Mouse (Mus musculus) hindbrain, embryonic 16.5 days (tissue): ENCODE measurements at regions not wholly inside any gene's neighbourhood (a gene's known extent, or its start where the extent isn't known, plus 50 kb on each side); places are given as distances from the start of the nearest gene placed in this dataset.

Experiments
- ATAC-seq: fragments of 200-750 bp; cut with Nextera tagmentation; 2 replicates; pipeline ENCODE4 v1.8.0; 2017; ENCODE audit warnings: moderate TSS enrichment, moderate library complexity
- H3K27ac ChIP-seq: fragments of 300-500 bp; sonication (generic); 2 replicates; pipeline ENCODE4 v1.5.1; 2014; ENCODE audit warnings: low read depth, mild to moderate bottlenecking, control low read depth, low read length, moderate library complexity
- H3K27me3 ChIP-seq: fragments of 300-500 bp; sonication (generic); replicated peaks from 2 replicates; pipeline ENCODE4 v1.6.1; 2014; ENCODE audit warnings: low read length; ENCODE audit not compliant: control insufficient read depth, insufficient read depth
- H3K36me3 ChIP-seq: fragments of 300-500 bp; sonication (generic); 2 replicates; pipeline ENCODE4 v1.6.1; 2014; ENCODE audit warnings: mild to moderate bottlenecking, low read length, moderate library complexity, mixed read lengths; ENCODE audit not compliant: control insufficient read depth, insufficient read depth
- H3K4me1 ChIP-seq: fragments of 300-500 bp; sonication (generic); 2 replicates; pipeline ENCODE4 v1.6.1; 2014; ENCODE audit warnings: low read depth, low read length; ENCODE audit not compliant: control insufficient read depth, insufficient read depth
- H3K4me2 ChIP-seq: fragments of 300-500 bp; sonication (generic); 2 replicates; pipeline ENCODE4 v1.6.1; 2014; ENCODE audit warnings: mild to moderate bottlenecking, low read length, control low read depth, moderate library complexity
- H3K4me3 ChIP-seq: fragments of 300-500 bp; sonication (generic); 2 replicates; pipeline ENCODE4 v1.5.1; 2014; ENCODE audit warnings: mild to moderate bottlenecking, low read length, control low read depth, moderate library complexity
- H3K9ac ChIP-seq: fragments of 300-500 bp; sonication (generic); 2 replicates; pipeline ENCODE4 v1.6.1; 2014; ENCODE audit warnings: low read depth, mild to moderate bottlenecking, control low read depth, low read length, moderate library complexity
- H3K9me3 ChIP-seq: fragments of 300-500 bp; sonication (generic); 2 replicates; pipeline ENCODE4 v1.6.1; 2014; ENCODE audit warnings: mild to moderate bottlenecking, low read length, moderate library complexity; ENCODE audit not compliant: control insufficient read depth
- WGBS: fragments of 180-500 bp; shearing (Covaris S2); extraction: QIAGEN DNeasy Blood & Tissue Kit; methylation state at CpG from one replicate; pipeline ENCODE4 v1.1.7; 2014; 5-methylcytosine and 5-hydroxymethylcytosine counted together

DNA sequence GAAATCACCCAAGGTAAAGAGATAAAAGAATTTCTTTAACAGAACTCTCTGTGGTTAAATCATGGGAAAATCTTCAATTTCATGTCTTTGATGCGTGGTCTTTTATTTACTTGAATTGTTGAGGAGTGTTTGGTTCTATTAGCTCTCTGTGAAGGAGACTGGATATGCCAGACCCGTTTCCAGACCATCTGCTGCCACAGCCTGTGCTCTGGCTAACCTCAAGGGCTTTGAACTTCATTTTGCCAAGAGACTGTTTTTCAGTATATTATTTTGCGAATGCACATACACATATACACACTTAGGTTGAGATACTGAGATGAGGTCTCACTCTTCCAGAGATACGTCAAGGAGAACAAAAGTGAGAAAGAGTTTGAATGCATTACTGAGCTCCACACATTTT is 414.4 kb downstream of the 1700017N19Rik start:
- no peaks in the 10 kb centered on the region for H3K27me3 ChIP-seq
- no peak overlapping the region for H3K4me2 ChIP-seq
- H3K4me3 ChIP-seq: no peak overlapping the region
- H3K27ac ChIP-seq: no peak overlapping the region
- no peak overlapping the region for H3K9ac ChIP-seq
- H3K36me3 ChIP-seq: no peaks in the 10 kb centered on the region
- 85% methylated on average over 4 of the region's 4 CpGs for WGBS
- no peaks in the 10 kb centered on the region for H3K9me3 ChIP-seq
- no peak for ATAC-seq
- no peaks in the 10 kb centered on the region for H3K4me1 ChIP-seq

DNA sequence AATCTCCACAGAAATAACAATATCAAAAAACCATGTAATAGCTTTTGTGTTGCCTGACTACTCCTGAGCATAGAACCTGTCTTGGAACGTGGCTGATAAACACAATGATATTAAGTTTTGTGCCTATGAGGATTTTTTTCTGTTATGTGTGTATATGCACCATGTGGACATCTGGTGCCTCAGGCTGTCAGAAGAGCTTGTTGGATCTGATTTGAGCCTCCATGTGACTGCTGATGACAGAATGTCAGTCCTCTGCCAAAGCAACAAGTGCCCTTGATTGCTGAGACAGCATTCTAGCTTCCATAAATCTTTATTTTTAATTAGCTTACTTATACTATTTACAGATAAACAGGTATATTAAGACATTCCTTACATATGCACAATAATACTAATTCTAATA is 425.1 kb downstream of the 1700017N19Rik start:
- no peak overlapping the region for H3K27ac ChIP-seq
- ATAC-seq: no peak
- no peaks in the 10 kb centered on the region for H3K36me3 ChIP-seq
- H3K27me3 ChIP-seq: no peaks in the 10 kb centered on the region
- no peak overlapping the region for H3K4me2 ChIP-seq
- 82% methylated on average over 1 of the region's 1 CpGs for WGBS
- no peak overlapping the region for H3K4me3 ChIP-seq
- H3K9ac ChIP-seq: no peak overlapping the region
- no peaks in the 10 kb centered on the region for H3K9me3 ChIP-seq
- H3K4me1 ChIP-seq: no peaks in the 10 kb centered on the region

DNA sequence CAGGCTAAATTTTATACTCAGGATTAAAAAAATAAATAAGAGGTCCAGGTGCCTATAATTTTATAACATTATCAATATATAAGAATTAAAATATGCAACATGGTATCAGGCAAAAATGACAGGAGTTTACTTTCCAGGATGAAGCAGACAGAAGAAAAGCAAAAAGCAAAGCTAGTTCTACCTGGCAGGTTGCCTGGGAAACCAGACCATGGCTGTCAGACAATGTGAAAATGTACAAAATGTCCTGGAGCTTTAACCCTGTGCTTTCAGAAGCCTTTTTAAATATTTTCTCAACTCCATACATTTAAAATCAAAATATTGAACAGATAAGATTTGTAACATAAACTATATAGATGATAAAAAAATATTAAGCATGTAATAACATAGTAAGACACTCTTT is 448.3 kb downstream of the 1700017N19Rik start:
- no peaks in the 10 kb centered on the region for H3K9me3 ChIP-seq
- no peaks in the 10 kb centered on the region for H3K36me3 ChIP-seq
- H3K9ac ChIP-seq: no peak overlapping the region
- no peak overlapping the region for H3K4me3 ChIP-seq
- H3K4me2 ChIP-seq: no peak overlapping the region
- H3K27ac ChIP-seq: no peak overlapping the region
- ATAC-seq: no peak
- H3K4me1 ChIP-seq: no peaks in the 10 kb centered on the region
- no peaks in the 10 kb centered on the region for H3K27me3 ChIP-seq

DNA sequence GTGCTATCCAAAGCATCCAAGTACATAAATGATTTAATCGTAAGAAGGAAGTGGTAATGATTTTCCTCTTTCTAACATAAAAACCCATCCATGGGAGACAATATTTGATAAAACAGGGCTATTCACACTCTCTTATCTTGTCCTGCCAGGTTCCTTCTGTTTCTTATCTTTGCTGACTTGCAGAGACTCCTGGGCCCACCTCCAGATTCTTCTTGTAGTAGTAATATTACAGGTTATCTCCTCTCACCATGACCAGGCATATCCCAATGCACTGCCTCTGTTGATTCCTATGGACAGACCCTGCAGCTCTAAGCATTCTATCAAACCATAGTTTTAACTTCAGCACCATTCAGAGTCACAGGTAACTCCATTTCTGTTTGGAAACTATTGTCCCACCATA is 448.8 kb downstream of the 1700017N19Rik start:
- Histone ChIP-seq H3K27ac (no peak overlapping the region), H3K4me3 (no peak overlapping the region), H3K9me3 (no peaks in the 10 kb centered on the region), H3K4me1 (no peaks in the 10 kb centered on the region), H3K4me2 (no peak overlapping the region), H3K36me3 (no peaks in the 10 kb centered on the region), H3K27me3 (no peaks in the 10 kb centered on the region), H3K9ac (no peak overlapping the region)
- no peak for ATAC-seq
- WGBS: 97% methylated on average over 1 of the region's 1 CpGs
